Mouse (Mus musculus) gastrocnemius, adult 8-10 months (tissue): Measurements from ENCODE around the gene Sgk1. TPM values are rescaled to one million over a fixed set of nuclear protein-coding genes. Genes with fewer than 3 reads are reported as not detected.

Experiments used
- DNase-seq, 2 experiments: peaks; one replicate each; pipeline ENCODE4 v3.0.0; 2022; ENCODE audit warnings: low spot score in 2 of 2
- total RNA-seq, 4 experiments: library from RNA; stranded (reverse); gene quantifications; 2 replicates each; pipeline ENCODE4 v1.2.4; 2022

The Sgk1 gene
- 100 to 1,000 TPM; 176 to 239 (median 185) TPM for total RNA-seq

DNA sequence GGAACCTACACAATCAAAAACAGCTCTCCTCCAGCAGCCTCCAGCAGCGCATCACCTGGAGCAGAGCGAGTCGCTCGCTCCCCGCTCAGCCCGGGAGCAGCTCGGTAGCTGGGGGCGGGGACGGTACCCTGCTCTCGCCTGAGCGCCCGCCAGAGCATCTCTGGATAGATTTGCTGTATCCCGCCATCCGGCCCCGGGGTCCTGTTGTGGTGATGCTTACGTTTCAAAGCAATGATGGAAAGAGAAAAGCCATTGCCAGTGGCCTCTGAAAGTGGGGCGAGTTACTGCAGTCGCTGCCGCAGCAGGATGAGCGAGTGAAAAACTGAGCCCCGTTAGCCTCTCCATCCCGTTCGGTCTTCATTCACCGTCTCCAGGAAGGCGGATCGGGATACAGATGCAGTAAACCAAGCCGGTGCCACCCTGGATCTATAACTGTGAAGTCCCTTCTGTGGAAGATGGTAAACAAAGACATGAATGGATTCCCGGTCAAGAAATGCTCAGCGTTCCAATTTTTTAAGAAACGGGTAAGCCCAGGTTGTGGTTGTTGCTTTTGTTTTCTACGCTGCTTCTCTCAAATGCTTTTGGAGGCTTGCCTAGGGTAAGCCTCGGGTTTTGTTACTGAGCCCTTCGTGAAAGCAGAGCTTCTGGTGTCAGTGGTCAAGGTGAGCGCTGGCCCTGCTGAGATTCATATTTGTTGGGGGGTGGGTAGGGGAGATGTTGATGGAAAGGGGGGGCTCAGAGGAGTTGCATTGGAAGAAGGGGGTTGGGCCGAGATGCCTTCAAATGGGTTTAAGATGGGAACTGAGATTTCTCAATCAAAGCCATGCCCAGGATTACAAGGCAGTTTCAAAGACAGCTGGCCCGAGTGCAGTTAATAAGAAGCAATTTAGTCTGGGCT, at the start of gene Sgk1:
Gene Sgk1 (plus strand): TSS at position 1 of the 898 bp plus-strand sequence.
- DNase-seq = no peak

DNA sequence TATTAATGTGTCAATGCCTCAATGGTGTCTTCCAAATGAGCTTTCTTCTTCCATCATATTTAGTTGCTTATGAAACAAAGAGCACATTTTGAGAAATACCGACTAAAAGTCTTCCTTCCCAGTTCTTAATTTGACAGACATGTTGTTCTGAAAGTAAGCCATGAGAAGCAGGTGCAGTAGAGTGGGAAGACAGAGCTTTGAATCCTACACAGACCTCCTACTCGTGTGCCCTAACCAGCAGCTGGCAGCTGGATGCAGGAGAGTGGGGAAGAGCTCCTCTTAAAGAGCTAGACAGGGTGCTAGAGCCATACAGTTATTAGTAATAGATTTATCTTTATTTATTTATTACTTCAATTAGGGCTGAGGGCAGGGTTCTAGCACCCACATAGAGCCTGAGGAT, 49.7 kb upstream of the Sgk1 start:
- DNase-seq = no peak

DNA sequence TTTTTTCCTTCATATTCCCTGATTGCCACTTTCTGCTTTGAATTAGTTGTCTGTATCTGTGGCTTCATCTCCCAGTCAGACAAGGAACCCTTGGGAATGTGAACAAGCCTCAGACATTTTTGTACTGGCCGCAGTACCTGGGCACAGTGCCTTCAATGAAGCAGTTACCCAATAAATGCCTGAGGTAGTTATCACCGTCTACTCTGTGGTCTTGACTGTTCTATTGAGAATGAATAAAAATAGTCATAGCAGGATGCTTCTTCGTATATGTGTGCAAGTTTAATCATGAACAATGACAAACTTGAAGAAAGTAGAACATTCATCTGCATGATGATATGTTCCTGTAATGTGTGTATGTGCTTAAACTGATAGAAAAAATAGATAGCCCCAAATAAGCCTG, 48.2 kb upstream of the Sgk1 start:
- DNase-seq = no peak

DNA sequence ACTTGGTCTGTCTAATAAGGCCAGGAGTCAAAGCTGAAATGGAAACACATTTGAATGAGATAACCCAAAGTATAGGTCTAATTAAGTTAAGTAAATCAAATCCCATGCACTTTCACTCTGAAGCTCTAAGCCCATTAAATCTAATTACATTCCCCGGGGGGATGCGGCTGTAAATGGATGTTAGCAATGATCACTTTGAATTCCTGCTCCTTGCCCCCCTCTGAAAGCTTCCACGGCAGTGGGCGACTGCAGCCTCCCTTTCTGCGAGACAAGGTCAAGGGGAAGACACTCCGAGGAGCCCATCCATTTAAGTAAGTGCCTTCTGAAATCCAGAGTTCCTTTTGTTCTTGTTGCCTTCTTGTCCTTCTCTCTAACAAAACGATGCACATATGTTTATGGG, 46.9 kb upstream of the Sgk1 start:
- DNase-seq = no peak

DNA sequence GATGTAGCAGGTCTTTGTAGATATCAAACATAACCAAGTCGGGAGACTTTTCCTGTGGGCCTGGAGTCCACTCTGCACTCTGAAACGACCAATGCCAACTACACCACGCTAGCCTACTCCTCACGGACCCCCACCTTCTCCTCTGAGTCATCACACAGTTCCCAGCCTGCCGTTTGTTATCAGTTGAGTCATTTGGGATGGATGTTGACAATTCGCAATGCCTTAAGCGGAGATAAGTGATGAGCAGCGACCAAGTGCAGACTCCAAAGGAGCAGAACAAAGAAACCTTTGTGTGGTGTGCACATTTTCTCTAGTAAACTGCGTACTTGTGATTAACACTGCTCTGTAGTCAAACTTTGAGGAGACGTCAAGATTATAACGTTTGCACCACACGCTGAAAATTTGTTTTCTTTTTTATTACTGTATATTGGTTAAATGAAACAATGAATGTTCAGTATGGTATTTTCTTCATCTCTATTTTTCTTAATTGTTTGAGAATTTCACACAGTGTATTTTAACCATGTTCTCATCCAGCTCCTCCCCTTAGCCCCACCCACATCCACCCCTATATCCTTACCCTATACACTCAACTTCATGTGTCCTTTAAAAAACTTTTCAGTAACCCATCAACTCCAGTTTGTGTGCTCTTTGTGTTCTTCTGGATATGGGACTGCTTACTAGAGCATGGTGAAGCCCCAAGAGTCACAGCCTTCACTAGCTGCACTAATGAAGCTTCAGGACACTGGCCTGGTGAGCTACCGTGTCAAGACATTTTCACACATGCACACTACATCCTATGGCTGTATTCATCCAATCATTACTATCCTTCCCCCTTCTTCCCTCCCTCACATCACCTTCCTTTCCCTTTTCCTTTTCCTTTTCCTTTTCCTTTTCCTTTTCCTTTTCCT, 42.5 kb upstream of the Sgk1 start:
- DNase-seq = no peak

DNA sequence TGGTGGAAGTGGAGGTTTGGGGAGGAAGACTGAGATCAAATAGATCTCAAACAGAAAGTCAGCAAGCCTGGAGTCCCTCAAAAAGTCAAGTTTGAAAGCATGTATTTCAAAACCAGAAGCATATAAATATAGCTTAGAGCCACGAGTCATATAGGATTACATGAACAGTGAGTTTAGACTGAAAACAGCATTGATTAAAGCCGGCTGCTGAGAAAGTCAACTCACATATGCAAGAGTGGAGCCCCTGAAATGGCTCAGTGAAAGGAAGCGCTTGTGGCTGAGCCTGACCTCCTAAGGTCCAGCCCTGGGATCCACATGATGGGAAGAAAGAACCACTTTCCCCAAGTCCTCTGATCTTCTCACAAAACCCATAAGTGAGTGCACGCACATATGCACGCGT, 38.7 kb upstream of the Sgk1 start:
- DNase-seq = no peak

DNA sequence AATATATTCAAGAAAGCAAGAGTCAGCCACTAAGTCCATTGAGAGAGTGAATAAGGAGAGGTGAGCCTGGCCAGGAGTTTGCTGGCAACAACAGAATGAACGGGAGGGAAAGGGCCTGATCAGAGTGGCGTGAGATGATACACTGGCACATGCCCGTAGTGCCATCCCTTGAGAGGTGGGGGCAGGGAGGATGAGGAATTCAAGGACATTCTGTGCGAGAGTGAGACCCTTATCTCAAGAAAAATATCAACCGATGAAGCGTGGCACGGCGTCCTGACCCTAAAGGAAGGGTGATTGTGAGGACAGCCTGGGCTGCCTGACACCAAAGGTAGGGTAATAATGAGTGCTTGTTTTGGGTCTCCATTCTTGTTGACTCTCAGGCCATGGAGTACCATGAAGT, 38.1 kb upstream of the Sgk1 start:
- DNase-seq = no peak

DNA sequence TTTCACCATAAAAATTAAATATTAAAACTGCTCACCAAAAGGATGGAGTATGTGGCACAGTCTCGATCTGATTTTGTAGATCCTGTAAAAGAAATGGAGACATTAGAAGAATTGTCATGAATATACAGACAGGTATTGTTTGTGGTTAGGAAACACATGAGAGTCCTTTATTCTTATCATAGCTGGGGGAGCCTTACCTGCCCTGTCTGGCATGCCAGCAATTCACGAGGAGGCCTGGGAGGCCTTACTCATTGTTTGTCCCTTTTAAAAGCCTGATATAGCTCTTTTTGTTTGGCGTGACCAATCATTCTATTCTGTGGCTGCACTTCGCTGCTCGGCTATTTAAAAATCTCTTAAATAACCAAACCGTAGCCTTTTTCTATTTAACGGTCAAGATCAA, 37.6 kb upstream of the Sgk1 start:
- DNase-seq = no peak

DNA sequence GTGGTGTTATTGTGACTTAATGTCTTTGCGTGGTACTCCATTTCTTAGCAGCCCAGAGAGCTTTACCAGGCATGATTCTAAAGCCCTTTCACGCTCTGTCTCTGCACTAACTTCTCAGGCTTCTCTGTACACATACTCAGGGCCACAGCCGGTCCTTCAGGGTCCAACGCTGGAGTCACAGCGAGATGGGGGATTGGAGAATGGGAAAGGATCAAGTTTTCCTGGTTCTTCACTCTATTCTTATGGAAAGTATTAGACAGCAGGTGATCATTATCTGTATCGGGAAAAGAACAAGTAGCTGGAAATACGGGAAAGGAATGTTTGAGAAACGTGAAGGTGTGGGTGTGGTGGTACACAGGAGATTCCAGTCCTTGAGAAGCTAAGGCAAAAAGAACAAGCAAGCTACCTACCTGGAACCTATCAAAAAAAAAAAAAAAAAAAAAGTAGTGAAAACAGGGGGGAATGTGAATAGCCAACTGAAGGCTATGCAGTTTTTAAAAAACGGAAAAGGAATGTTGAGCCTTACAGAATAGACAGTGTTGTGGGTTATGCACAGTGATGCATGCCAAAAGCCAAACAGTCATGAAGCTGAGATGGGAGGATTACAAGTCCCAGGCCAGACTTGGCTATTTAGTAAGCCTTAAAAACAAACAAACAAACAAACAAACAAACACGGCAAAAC, 36.2 kb upstream of the Sgk1 start:
- DNase-seq = no peak

DNA sequence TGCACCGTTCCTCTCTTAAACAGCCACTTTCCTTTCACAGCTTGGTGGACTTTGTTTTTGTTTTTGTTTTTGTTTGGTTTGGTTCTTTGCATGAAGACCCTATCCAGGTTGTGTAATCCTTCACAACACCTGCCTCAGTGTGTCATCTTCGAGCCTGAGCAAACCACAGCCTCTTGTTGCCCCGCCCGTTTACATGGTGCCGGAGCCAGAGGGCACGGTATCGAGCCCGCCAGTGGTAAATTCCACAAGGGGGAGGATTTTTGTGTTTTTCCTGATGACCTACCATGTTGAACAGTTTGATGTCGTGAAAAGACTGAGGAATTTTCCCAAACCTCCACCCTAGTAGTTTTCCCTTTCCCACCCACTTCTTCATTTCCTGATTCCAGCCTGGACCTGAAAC, 35.6 kb upstream of the Sgk1 start:
- DNase-seq = no peak

DNA sequence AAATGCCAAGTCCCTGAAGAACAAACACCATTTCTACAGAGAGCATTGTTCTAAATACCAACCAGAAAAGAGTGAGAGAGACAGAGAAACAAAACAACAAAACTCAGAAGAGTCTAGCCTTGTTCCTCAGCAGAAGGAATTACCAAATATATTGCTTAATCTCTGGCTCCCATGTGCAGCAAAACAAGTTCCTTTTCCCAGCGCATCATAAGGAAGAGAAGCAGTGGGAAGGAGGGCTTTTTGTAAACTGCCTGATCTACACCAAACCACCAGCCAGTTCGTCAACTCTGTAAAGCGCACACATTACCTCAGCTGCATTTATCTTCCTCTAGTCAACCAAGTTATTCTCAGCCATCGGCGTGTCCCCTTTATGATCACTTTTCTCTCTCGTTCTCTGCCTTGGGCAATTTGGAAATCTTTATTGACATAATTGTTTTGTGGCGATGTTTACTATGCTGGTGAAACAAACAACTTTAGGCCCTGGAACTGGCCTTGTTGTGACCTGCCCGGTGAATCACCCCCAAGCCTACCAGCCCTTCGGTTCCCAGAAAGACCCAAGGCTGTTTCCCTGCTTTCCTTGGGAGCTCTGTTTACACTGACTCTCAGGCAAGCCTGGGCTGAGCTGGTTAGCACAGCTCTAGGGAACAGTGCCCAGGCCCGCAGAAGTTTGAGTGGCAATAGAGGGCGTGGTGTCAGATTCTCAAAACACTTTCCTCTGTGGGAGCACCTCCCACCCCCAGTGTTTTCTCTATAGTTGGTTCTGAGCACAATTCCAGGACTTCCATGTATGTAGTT, 34.8 kb upstream of the Sgk1 start:
- no peak for DNase-seq

DNA sequence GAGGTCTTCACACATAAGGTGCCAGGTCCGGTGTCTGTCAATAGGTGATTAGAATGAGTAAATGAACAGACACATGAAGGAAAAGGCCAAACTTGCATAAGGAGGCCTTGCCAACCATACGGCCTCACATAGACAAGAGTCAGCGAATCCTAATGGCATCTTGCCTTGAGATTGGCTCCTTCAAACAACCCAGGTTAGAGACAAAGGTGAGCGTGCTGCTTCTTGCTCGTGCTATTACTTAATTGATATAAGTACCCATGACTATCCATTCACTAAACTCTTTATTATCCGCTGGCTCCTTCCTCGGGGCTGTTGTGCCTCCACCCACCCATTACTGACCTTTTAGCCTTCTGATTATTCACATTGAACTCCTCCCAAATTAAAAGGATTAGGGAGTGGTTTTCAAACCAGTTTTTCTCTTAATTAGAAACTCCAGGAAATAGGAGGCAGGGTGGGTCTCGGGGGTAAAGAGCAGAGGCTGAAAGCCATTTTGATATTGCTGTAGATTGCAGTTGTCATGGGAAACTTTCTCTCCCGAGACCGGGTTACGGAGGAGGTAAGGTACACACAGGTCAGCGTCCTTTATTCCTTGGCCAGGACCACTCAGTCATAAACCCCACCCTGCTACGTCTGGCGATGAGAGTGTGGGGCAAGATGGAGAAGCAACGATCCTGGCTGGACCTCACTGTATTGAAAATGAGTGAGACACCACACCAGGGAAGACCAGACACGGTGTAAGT, 33.9 kb upstream of the Sgk1 start:
- no peak for DNase-seq

DNA sequence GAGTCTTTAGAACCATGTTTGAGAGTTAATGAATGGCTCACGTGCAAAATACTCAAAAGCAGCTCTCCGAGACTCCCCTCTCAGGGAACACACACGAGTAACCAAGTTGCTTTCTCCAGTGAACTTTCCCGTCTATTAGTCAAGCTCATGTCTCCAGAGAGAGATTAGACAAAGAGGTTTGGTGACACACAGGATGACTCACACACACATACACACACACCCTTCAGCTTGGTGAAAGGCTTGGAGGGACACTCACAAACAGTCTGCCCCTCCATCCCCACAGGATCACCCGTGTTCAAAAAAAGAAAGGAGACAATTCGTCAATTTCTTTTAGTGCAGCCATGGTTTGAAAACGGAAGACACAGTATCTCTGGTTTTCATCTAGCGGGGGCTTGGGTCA, 32.7 kb upstream of the Sgk1 start:
- no peak for DNase-seq

DNA sequence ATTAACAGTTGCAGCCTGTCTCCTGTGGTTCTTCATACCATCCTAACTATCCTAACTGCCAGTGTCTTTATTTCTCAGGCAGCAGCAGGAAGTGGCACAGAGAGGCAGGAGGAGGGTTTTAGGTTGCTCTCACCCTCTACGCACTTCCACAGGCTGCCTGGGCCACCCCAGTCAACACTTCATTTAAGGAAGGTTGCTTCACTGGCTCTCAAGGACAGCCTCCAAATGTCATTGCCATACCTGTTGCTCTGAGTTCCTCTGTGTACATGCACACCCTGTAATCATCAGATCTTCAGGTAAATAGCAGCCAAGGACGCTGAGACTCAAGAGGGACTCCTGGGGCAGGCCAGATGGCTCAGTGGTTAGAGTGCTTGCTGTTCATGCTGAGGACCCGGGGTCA, 31.7 kb upstream of the Sgk1 start:
- no peak for DNase-seq

DNA sequence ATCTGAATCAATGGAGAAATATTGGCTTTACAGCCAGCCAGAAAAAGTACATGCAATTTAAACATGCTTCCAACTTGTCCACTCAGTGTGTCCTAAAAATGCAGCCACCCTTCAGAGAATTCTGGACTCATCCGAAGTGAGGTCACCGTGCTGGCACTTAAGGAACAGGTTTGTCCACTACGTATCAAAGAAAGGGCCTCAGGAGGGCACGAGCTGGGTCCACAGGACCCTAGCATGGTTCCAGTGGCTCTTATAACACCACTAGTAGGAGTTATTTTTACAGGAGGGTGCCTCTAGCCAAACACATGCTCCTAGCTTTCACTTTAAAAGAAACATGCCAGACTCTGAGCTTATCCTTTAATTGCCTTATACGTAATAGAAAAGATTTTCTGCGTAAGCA, 28.9 kb upstream of the Sgk1 start:
- no peak for DNase-seq

DNA sequence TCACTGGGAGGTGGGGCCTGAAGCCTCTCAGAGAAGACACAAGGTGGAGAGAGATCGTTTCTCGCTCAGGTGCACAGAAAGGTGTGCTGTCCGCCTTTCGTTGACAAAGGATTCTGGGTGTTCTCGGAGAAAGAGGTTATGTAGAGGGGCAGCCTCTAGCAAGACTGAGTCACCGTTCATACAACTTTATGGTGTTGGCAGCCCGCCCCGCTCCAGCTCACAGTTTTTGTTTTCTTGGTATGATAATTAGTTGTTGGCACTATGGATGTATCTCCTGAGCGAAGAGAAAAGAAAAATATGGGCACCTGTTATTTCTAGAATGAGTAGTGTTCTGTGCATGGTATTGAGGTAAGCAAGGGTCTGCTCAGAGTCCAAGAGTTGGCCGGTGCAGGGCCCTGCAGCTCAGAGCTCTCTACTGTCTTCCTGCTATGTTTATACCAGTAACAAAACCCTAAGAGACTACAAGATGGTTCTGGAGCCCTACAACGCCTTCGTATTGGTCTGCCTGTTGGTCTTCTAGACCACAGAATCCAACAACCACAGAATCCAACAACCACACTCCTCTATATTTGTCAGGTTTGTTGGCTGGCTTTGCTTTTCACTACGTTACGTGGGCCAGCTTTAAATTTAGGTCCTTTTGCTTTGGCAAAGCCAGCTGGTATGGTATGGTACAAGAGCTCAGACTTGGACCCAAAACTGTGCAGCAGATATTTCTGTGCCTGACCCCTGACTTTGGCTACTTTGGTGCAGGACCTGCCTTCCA, 28.2 kb upstream of the Sgk1 start:
- DNase-seq = no peak

DNA sequence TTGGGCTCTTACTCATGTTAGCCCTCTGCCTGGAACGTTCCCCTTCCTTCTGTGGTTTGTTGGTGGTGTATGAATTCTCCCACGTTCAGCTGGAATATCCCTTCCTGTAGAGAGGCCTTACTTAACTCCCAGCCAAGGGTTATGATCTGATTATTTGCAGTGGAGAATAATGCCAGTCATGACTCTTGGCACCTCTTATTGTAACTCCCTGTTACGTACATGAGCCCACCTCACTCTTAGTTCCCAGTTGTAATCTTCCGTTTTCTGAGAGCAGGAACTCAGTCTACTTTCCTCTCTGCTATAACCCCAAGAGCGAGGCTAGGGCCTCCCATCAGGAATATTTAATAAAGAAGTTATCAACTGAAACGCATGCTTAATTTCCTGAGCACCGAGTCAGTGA, 26.6 kb upstream of the Sgk1 start:
- DNase-seq = no peak

DNA sequence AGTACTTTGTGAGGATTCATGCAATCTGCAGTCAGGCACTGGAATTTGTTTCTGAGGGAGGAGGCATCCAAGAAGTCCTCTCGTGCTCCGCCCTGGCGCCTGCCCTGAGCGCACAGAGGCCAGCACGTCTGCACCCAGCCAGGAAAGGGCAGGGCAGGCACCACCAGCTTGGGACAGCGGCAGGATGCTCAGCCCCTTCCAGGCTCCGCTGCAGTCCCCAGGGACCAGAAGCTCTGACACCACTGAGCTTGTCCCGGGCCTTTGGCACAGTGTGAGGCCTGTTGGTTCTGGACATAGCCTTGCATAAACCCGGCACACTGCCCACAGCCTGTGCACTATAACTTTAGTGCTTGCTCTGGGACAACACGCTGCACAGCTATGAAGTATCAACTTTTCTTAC, 24.3 kb upstream of the Sgk1 start:
- peak; percentile 64 to 68 for DNase-seq

DNA sequence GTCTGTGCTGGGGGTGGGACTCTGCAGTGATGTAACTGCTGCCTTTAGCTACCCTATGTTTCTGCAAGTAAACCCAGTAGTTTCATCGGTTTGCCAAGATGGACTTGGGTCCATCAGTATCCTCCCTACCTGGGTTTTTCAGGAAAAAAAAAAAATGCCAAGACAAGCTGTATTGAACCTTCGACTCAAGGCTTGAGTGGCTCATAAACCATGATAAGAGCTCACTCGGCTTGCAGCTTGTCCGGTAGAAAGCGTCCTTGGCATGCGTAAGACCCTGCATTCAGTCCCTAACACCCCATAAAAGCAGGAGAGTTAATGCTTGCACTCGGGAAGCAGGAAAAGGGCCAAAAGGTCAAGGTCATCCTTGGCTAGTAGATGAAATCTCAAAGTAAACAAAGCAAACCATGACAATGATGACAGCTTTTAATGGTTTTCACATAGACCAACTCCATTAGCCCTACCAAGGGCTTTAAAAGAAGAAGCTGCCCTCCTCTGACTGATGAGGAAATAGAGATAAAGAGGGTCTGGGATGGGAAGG, 23.5 kb upstream of the Sgk1 start:
- no peak for DNase-seq
